In the genomic region with DNA sequence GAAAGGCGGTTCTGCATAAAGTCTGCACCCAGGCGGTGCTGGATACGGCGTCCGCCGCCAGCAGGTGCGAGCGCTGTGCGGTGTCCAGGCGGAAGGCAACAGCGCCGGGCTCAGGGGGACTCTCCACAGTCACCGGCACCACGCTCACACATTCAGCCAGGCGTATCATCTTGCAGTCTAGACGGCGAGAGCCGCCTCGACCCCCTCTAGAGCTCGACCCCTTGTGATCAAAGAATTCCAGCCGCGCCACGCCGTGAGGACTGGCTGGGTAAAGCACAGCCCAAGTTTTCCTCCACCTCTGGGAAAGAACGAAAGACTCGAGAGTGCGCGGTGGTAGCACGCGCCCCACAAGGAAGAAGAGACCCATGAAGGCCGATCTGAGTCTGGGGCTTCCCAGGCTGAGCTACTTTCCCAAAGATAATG, we compare ENCODE assay signal across 8 mouse cellular contexts. TPM values are rescaled to one million over a fixed set of nuclear protein-coding genes. Genes with fewer than 3 reads are reported as not detected.
DNase-seq lines count a peak whose midpoint lies in the region; ATAC-seq lines count a peak whose summit lies in the region.

No protein-coding gene starts in this region.

- no peaks in the 10 kb centered on the region for H3K9me3 ChIP-seq in forebrain, embryonic 14.5 days (replicated peaks; ENCODE audit: control insufficient read depth, low read length)
- no peaks in the 10 kb centered on the region for H3K9me3 ChIP-seq in kidney, embryonic 14.5 days (ENCODE audit: control insufficient read depth, low read length)

- 0 out of 2 replicates have a peak overlapping the region, but pooled peaks have one; percentile 11 for H3K27ac ChIP-seq in forebrain, embryonic 14.5 days (ENCODE audit: low read depth, low read length)
- H3K27ac ChIP-seq in kidney, embryonic 14.5 days (ENCODE audit: low read depth, low read length) = peak overlapping the region; percentile 90; the same call in 1 of the 2 replicates

- under 1% methylated on average over 31 of the region's 31 CpGs for WGBS in forebrain, embryonic 14.5 days
- WGBS in kidney, embryonic 14.5 days = under 1% methylated on average over 31 of the region's 31 CpGs

- H3K27me3 ChIP-seq in forebrain, embryonic 14.5 days (replicated peaks; ENCODE audit: control insufficient read depth, insufficient read depth, low read length) = peaks cover 11% of the 10 kb centered on the region
- H3K27me3 ChIP-seq in kidney, embryonic 14.5 days (ENCODE audit: control insufficient read depth, insufficient read depth, low read length) = peaks cover 14% of the 10 kb centered on the region; the same call in 1 of the 2 replicates

- peaks cover 10% of the 10 kb centered on the region; the same call in 1 of the 2 replicates for H3K4me1 ChIP-seq in forebrain, embryonic 14.5 days (ENCODE audit: control insufficient read depth, insufficient read depth, low read length)
- H3K4me1 ChIP-seq in kidney, embryonic 14.5 days (ENCODE audit: control insufficient read depth, insufficient read depth, low read length) = peaks cover 10% of the 10 kb centered on the region; the same call in 1 of the 2 replicates

- H3K9ac ChIP-seq in forebrain, embryonic 14.5 days (ENCODE audit: low read length) = peak overlapping the region; percentile 61
- peak overlapping the region; percentile 46 for H3K9ac ChIP-seq in kidney, embryonic 14.5 days (ENCODE audit: low read depth, low read length)

- no peaks in the 10 kb centered on the region for H3K36me3 ChIP-seq in forebrain, embryonic 14.5 days (ENCODE audit: control insufficient read depth, insufficient read depth, low read length)
- H3K36me3 ChIP-seq in kidney, embryonic 14.5 days (ENCODE audit: control insufficient read depth, insufficient read depth, low read length) = peaks cover 4% of the 10 kb centered on the region; the same call in 1 of the 2 replicates

- H3K4me3 ChIP-seq in forebrain, embryonic 14.5 days (ENCODE audit: low read depth, low read length) = peak overlapping the region; percentile 49
- H3K4me3 ChIP-seq in kidney, embryonic 14.5 days (ENCODE audit: low read length) = peak overlapping the region; percentile 58

- DNase-seq in adrenal gland, adult 2 months = peak; percentile 64
- DNase-seq in adrenal gland, adult 8-10 months = no peak
- DNase-seq in ZHBTc4 (ENCODE audit: low read depth, low spot score) = peak; percentile 81
- peak; percentile 42 for DNase-seq in forebrain, embryonic 14.5 days (ENCODE audit: low spot score)
- peak; percentile 51 for DNase-seq in lung, postnatal 14 days
- DNase-seq in retina, embryonic 14.5 days (ENCODE audit: low spot score) = peak; percentile 60
- DNase-seq in left cerebral cortex, adult 11 months (ENCODE audit: low spot score) = no peak

- peak; percentile 46 for ATAC-seq in forebrain, embryonic 14.5 days
- ATAC-seq in kidney, embryonic 14.5 days (ENCODE audit: low FRiP score, low TSS enrichment) = peak; percentile 63

- H3K4me2 ChIP-seq in forebrain, embryonic 14.5 days (ENCODE audit: low read length) = peak overlapping the region; percentile 85
- H3K4me2 ChIP-seq in kidney, embryonic 14.5 days (replicated peaks; ENCODE audit: low read depth, low read length) = peak overlapping the region; percentile 90

RNA-seq across cellular contexts. Expression of a gene that starts 0.5 kb away (rescaled TPM):
- 10 to 100 TPM in 1 of 2 experiments, 1 to 10 TPM in 1; 7.5 to 13.5 TPM for total RNA-seq in adrenal gland, adult 2 months (2021)
- polyA plus RNA-seq in adrenal gland, adult 2 months (2012; rRNA removed) = 7.9 and 11.7 TPM in 2 replicates
- 10 to 100 TPM; 12.7 to 13.8 (median 13.4) TPM for total RNA-seq in adrenal gland, adult 8-10 months (2022)
- polyA plus RNA-seq in forebrain, embryonic 14.5 days (2014; fragmentation: Nextera tagmentation; extraction: Ambion mirVana) = 2.6 and 3.4 TPM in 2 replicates
- polyA plus RNA-seq in kidney, embryonic 14.5 days (2014; fragmentation: Nextera tagmentation; extraction: Ambion mirVana) = 8.8 and 11.8 TPM in 2 replicates

RNA-seq across cellular contexts. Expression of a gene that starts 1.2 kb away (rescaled TPM):
- total RNA-seq in adrenal gland, adult 2 months (2021) = 1 to 10 TPM; 1.1 to 3.5 TPM
- polyA plus RNA-seq in adrenal gland, adult 2 months (2012; rRNA removed) = 2.8 and 2.9 TPM in 2 replicates
- 1 to 10 TPM; 2.2 to 4.8 (median 4.1) TPM for total RNA-seq in adrenal gland, adult 8-10 months (2022)
- polyA plus RNA-seq in forebrain, embryonic 14.5 days (2014; fragmentation: Nextera tagmentation; extraction: Ambion mirVana) = 3.8 and 4.9 TPM in 2 replicates
- polyA plus RNA-seq in kidney, embryonic 14.5 days (2014; fragmentation: Nextera tagmentation; extraction: Ambion mirVana) = 12.0 and 14.3 TPM in 2 replicates

RNA-seq across cellular contexts. Expression of a gene that starts 21.5 kb away (rescaled TPM):
- 100 to 1,000 TPM; 174 to 228 TPM for total RNA-seq in adrenal gland, adult 2 months (2021)
- polyA plus RNA-seq in adrenal gland, adult 2 months (2012; rRNA removed) = 1,190 and 1,486 TPM in 2 replicates
- 100 to 1,000 TPM; 184 to 207 (median 192) TPM for total RNA-seq in adrenal gland, adult 8-10 months (2022)
- polyA plus RNA-seq in forebrain, embryonic 14.5 days (2014; fragmentation: Nextera tagmentation; extraction: Ambion mirVana) = 101 and 107 TPM in 2 replicates
- polyA plus RNA-seq in kidney, embryonic 14.5 days (2014; fragmentation: Nextera tagmentation; extraction: Ambion mirVana) = 144 and 156 TPM in 2 replicates

RNA-seq across cellular contexts. Expression of a gene that starts 22.3 kb away (rescaled TPM):
- total RNA-seq in adrenal gland, adult 2 months (2021) = 10 to 100 TPM; 42.6 to 63.6 TPM
- 74.2 and 89.8 TPM in 2 replicates for polyA plus RNA-seq in adrenal gland, adult 2 months (2012; rRNA removed)
- 10 to 100 TPM; 50.7 to 69.4 (median 61.0) TPM for total RNA-seq in adrenal gland, adult 8-10 months (2022)
- polyA plus RNA-seq in forebrain, embryonic 14.5 days (2014; fragmentation: Nextera tagmentation; extraction: Ambion mirVana) = 32.6 and 32.9 TPM in 2 replicates
- 51.1 and 64.9 TPM in 2 replicates for polyA plus RNA-seq in kidney, embryonic 14.5 days (2014; fragmentation: Nextera tagmentation; extraction: Ambion mirVana)

RNA-seq across cellular contexts. Expression of a gene that starts 24.9 kb away (rescaled TPM):
- total RNA-seq in adrenal gland, adult 2 months (2021) = 1 to 10 TPM; 2.1 to 2.5 TPM
- 2.6 and 2.7 TPM in 2 replicates for polyA plus RNA-seq in adrenal gland, adult 2 months (2012; rRNA removed)
- 1 to 10 TPM; 2.6 to 6.3 (median 4.1) TPM for total RNA-seq in adrenal gland, adult 8-10 months (2022)
- 0.33 and 0.62 TPM in 2 replicates for polyA plus RNA-seq in forebrain, embryonic 14.5 days (2014; fragmentation: Nextera tagmentation; extraction: Ambion mirVana)
- 1.9 and 2.6 TPM in 2 replicates for polyA plus RNA-seq in kidney, embryonic 14.5 days (2014; fragmentation: Nextera tagmentation; extraction: Ambion mirVana)

Comparison
In these comparisons a context has a peak if more than half of its experiments do, and no peak if none do; other contexts are left out.
1. DNase-seq: peak in adrenal gland, adult 2 months (single experiment), ZHBTc4 (single experiment), forebrain, embryonic 14.5 days (single experiment), lung, postnatal 14 days (single experiment) and retina, embryonic 14.5 days (single experiment); none in adrenal gland, adult 8-10 months (single experiment) and left cerebral cortex, adult 11 months (single experiment).